Mouse (Mus musculus) urinary bladder, postnatal 14 days (tissue): Measurements from ENCODE around the gene Csrp1.

ENCODE experiments used
- DNase-seq: peaks from one replicate; pipeline ENCODE4 v3.0.0; 2021; ENCODE audit warnings: low spot score

Csrp1 gene

DNA sequence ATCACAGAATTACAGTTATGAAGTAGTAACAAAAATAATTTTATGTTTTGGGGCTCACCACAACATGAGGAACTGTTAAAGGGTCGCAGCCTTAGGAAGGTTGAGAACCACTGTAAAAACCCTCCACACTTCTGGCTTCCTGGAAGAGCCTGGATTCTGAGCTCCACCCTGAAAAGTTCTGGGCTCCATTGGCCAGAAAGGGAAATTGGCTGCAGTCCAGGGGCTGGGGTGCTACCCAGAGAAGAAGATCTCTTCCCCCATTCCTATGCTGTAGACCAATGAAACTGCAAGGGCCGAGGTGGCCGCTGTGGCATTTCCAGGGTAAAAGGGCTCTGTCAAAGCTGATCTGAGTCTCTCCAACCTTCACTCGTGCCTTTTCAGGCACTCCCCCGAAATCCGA, 21.8 kb upstream of the Csrp1 start:
- DNase-seq: no peak

DNA sequence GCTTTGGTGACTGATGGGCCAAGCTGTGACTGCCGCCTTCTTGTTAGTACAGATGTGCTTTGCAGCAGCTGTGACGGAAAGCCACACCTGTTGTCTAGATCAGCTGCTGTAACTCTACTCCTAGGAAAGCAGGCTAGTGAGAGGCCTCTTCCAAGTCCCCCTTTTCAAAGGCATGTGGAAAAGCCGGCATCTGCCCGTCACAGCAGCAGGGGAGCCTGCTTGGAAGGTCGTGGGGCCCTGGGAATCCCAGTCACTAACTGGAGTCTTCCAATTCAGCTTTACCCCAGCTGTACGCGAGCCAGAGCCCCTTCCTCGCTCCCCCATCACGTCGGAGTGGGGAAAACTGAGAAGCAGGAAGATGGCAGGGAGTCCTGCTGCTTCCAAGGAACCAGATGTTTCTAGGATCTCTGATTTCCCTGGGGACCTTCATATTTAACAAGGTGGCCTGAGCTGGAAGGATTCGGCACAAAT, 21.4 kb upstream of the Csrp1 start:
- DNase-seq: no peak

DNA sequence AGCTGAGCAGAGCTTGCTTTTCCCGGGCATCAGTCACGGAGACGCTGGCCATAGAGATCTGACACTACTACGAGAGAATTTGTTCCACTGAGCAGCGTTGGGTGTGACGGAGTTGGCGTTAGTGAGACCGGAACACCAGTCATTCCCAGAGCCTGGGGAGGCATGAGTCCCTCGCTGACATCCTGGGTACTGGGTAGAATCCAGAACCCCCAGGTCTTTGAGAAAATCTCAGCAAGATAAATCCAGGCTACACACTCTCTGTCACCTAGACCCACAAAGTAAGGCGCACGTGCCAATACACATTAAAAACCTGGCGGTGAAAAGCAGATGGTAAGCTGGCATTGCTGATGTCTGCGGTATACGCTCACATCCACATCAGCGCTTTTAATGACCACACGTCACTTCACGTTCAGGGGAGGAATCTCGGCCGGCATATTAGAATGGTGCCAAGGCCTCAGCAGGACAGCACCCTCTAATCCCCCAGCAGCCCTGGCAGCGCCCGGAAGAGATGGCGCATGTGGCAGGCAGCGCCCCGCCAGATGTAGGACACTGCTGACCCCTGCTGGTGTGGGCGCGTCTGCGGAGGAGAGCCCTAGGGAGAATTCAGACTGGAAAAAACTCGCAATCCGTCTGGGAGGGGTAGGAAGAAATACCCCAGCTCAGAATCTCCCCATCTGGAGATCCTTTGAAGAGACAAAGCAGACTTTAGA, 20.7 kb upstream of the Csrp1 start:
- peak; percentile 83 for DNase-seq

DNA sequence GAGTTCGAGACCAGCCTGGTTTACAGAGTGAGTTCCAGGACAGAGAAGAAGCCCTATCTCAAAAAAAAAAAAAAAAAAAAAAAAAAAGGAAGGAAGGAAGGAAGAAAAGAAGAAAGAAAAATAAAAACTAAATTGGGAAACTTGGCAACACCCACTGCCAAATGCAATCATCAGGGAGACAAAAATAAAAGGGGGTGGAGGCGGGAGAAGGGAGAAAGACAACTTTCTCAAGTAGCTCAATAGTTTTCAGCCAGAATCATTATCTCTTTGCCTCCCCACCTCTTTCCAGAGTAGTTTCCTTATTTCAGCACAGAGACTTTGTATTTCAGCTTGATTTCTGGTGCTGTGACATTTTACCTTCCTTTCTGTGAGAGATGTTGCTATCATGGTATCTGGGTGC, 20.0 kb upstream of the Csrp1 start:
- no peak for DNase-seq

DNA sequence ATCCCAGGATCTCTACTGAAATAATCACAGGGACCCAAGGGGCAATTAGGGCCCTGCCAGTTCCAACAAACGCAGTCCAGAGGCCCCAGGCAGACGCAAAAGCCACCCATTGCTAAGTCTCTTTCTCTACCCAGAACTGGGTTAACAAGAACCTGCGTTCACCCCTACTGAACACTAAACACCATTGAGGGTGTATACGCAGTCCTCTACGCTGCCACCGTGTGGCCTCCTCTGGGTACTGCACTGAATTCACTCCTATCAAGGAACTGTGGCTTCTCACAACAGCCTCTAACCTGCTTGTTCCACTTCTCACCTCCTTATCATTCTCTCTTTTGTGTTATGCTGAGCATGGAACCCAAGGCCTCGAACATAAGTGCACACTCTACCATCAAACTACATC, 19.3 kb upstream of the Csrp1 start:
- peak; percentile 83 for DNase-seq

DNA sequence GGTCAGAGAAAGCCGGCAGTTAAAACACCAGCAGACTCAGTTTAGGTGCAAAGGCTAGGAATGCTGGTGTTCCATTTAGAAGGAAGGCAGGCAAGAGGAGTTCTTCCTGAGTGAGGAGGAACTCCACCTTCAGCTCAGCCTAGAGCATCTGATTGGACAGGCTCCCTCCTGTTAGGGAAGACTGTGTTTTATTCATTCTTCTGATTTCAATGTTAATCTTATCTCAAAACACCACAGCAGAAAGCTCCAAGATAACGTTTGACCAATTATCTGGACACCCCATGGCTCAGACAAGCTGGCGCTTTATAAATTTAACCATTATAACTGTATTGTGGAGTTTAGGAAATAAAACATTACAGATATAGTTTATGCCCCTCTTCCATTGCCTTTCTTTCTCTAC, 18.5 kb upstream of the Csrp1 start:
- no peak for DNase-seq

DNA sequence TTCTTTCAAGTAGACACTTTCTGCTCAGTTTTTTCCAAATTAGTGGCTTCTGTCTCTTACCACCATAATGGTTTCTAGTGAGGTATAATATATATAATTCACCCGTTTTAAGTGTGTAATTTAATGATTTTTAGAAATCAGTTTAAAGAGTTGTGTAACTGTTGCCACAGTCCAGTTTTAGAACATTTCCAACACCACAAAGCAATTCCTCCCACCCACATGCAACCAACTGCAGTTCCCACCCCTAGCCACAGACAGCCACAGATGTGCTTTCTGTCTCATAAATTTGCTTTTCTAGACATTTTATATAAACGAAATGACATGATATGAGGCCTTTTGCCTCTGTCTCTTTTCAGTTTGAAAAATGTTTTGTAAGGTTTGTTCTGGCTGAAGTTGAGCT, 17.1 kb upstream of the Csrp1 start:
- no peak for DNase-seq

DNA sequence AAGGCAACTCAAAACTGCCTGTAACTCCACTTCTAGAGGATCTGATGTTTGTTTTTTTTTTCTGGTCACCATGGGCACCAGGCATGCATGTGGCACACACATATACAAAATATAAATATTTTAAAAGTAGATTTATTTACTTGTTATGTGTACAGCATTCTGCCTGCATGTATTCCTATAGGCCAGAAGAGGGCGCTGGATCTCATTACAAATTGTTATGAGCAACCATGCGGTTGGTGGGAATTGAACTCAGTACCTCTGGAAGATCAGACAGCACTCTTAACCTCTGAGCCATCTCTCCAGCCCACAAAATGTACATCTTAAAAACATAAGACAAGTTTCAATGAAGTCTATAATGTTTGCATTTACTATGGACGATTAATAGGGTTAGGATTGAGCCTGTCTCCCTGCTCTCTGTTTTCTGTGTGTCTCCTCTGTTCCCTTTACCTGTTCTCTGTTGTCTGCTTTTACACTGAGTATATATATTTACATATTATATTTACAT, 15.5 kb upstream of the Csrp1 start:
- DNase-seq: no peak

DNA sequence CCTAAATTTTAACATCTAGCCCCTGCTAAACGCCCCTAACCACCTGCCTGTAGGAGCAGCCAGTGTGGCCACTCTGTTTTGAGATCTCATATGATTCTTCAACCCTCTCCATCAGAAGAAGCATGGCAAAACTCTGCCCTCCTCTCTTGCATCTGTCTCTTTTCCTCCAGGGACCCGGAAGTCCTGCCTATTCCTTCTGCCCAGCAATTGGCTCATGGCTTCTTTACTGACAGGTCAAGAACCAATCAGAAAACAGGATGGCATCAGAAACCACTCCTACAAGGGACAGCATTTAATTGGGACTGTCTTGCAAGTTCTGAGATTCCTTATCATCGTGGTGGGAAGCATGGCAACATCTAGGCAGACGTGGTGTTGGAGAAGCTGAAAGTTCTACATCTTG, 11.5 kb upstream of the Csrp1 start:
- no peak for DNase-seq

DNA sequence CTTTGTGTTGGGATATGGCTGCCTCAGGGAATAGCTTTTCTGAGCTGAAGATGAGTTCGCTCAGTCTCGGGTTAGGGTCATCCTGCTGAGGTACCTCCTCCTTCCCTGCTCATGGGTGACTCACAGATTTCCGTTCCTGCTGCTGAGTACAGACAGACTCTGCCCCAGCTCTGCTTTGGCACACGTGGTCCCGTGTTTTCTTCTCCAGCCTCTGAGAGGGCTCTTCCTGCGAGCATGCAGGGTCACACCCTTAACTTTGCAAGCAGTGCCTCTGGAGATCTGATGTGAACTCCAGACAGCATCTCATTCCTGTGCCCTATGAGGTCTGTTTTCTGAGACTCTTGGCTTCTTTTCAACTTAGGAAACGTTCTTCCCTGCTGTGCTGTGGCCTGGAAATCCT, 8.7 kb upstream of the Csrp1 start:
- DNase-seq: no peak

DNA sequence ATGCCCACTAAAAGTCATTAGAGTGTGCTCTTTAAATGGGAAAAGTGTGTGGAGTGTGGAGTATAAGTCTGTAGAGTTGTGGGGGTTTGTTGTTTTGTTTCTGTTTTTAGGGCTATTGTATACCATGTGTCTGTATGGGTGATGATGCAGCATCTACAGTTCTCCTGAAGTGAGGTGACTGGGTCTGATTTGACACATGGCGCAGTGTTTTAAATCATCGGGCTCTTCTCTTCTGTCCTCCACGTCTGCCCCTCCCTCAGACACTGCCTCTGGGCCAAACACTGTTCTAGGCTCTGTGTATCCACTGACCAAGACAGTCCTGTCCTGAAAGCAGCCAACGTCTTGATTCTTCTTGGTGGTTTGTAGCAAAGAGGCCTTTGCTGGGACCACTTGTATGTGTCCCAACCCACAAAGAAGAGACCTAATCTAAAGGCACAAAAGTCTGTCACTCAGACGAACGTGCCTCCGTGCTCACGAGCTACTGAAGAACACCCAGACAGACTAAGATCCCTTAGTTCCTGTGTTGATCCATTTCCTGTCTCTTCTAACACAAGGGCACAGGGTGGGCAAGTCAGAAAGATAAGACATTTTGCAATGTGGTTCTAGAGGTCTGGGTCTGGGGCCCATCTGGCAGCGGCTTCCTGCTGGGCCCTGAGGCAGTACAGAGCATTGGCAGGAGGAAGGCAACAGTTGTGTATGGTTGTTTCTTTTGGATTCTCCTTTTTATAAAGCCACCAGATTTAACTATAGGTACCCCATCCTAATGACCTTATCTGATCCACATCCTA, 5.6 kb upstream of the Csrp1 start:
- DNase-seq: no peak

DNA sequence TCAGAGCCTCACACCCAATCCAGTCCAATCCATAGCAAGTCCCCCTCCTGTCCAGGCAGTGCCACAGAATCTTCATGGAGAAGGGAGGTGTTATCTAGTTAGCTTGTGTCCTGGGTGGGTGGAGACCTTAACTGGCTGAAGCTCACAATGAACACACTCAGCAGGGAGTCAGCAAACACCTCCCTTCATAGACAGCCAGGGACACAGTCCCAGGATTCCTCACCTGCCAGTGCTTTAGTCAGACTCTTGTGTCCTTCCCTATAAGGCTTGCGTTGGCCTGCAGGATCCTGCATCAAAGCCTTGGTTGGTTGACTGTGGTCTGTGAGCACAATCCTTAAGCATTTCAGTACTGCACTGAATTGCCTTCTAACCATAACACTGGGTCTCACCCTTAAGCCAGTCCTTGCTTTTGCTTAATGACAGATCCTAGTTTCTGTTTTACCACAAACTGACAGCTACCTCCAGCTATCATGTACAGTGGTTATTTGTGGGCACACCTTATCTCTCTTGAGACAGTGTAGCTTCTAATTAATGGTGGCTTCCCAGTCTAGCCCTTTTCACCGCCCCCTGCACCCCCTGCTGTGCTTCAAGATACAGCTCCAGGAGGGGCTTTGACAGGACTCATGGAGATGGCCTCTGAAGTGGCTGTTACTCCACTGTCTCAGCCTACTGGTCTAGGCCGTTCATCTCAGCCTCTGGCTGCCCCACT, 4.8 kb upstream of the Csrp1 start:
- no peak for DNase-seq

DNA sequence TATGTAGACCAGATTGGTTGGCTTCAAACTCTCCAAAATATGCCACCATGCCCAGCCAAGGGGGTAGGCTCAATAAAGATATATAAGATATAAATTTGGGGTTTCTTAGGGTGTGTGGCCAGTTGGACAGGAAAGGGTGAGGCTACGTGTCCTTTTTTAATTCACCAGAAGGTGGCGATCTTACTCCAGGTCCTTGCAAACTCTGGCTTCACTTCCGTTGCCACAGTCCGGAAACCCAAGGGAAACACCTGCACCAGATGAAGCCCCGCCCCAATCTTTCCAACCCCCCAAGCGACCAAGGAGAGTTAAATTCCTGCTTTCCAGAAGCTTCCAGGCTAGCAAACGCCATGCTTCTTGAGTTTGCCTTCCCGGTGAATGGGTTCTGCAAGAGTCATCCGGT, 375 bp upstream of the Csrp1 start:
- DNase-seq: peak; percentile 74

DNA sequence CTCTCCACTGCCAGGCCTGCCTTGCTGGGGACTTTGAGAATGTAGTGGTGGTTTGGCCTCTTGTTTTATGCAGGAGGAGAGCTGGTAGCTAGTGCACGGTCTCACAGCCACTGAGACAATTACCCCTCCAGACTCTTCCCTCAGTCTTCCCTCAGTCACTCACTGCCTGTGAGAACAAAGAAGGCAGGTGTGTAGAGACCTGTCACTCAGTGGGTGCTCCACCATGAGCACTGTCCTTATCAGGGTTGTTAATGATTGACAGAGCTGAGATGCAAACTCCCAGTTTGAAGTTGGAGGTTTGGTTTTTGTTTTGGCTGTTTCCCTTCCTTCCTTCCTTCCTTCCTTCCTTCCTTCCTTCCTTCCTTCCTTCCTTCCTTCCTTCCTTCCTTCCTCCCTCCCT, 3.2 kb downstream of the Csrp1 start:
- DNase-seq: no peak

DNA sequence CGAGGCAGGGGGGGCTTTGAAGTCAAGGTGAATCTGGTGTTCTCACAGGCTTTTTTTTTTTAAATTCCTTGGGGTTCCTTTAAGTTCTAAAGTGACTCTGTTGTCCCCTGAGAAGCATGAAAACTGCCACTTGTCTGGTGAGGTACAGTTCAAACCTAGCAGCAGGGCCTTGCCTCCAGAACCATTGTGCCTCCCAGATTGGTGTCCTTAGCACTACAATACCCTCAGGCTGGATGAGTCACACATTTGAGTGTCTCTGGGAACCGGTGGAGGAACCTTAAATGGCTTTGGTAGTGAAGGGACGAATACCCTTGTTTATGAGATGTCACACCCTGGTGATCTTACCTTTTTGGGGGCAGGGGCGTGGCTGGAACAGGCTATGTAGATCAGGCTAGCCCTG, 4.3 kb downstream of the Csrp1 start:
- DNase-seq: no peak

DNA sequence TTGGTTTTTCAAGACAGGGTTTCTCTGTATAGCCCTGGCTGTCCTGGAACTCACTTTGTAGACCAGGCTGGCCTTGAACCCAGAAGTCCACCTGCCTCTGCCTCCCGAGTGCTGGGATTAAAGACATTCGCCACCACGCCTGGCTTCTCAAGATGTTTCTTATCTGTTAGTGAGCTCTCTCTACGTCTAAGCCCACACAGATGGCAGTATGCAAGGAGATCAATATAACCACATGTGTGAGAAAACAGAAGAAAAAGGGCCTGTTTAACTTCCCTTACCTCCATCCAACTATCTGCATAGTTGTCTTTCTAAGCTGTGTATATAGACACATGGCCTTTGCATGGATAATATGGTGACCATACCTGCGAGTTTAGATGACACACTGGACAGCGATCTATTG, 5.5 kb downstream of the Csrp1 start:
- no peak for DNase-seq

DNA sequence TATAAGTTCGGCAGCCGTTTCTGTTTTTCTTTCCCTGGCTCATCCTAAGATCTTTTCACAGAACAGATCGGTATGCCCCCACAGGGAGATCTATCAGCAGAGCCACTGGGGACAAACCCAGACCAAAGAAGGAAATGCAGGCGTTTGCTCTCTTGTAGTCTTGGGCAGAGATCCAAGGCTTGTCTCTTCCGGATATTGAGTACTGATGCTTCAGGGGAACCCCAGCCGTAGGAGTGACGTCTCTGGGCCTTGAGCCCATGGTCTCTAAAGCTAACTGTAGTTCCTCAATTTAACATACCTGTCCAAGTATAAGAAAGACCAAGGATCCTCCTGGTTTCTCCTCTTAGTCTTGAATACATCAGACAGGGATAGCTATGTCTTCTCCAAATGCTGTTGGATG, 6.1 kb downstream of the Csrp1 start:
- no peak for DNase-seq

DNA sequence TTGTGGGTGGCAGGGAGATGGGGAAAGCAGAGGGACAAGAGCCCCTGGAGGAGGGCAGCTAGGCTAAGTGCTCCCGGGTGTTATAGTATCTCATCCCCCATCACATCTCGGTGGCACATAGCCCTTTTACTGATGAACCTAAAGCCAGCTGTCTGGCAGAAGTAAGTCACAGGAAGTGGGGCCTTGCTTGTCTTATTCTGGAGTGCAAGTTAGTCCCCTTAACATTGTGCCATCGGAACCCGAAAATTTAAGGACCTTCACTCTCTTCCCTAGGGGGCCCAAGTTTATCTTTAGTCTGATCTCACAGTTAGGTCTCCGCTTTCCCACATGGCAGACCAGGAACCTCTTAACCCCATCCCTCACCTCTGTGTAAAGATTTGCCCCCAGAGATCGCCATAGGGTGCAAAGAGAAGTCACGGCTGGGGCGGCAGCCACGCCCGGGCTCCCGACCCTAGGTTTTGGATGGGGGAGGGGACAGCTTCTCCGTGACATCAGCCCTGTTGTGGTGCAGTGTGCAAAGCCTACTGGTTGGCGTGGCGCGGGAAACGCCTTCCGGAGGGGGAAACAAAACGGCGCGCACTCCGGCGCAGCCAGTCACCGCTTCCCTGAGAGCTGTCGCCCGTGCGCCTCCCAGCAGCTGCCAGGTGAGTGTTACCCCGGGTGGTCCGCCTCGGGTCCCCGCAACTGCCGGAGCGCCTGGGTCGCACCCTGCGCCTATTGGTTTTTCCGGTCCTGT, 8.9 kb downstream of the Csrp1 start:
- peak; percentile 91 for DNase-seq

DNA sequence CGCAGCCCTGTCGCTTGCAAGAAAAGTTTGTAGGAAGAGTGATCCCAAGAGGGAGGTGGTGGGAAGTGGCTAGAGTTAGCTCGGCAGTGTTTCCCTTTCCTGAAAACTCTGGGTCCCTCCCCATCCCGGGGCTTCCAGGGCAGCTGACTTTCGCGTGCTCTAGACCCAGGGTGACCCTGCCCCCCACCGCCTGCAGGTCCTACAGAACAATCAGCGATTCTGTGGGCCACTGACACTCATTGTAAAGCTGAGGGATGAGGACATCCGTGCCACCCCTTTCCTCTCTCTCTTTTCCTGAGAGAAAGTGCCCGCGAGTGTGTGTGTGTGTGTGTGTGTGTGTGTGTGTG, 9.5 kb downstream of the Csrp1 start:
- DNase-seq: no peak

DNA sequence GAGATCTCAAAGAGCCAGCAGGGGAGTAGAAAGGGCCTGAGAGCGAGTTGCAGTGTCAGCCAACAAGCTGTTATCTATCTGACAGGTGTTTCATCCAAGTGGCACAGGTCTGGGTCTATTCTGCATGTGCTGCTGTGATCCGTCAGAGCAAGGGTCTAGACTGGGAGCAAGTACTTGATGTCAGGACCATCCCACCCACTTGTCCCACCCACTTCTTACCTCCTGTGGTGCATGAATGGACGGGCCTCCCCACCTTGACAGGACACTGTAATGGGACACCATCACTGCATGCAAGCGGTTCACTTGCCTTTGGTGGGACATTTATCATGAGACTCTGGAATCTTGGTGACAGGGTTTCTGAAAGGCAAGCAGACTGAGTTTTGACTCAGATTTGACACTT, 10.0 kb downstream of the Csrp1 start:
- DNase-seq: no peak

DNA sequence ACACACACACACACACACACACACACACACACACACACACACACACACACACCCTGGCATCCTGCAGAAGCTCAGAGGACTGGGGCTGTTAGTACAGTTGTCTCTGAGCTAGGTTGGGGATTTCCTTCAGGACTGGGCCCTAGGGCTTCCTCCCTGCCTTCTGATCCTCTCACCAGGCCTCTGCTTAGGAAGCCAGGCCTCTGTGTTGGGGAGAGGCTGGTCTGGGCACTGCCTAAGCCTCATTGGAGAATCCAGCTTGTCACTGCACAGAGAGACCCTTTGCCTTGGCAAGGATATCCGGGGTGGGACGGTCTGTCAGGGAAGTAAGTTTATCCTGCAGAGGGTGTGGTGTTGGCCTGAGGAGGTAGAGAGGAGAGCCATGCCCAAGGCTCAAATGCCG, 10.4 kb downstream of the Csrp1 start:
- DNase-seq: no peak

DNA sequence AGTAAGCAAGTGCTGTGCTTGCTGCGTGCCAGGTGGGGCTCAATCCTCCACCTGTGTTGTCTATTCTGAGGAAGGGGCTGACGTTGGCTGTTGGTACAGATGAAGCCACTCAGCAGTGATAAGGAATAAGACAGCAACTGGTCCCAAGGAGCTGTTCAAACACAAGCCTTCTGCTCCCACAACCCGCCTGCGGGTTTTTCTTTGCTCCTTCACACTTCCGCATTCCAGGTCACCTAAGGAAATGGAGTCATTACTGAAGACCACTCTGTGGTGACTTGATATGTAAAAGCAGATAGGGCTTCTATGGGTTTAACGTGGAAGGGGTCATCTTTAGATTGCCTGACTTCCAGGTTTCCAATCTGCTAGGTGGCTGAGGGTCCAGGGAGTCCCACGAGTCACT, 11.5 kb downstream of the Csrp1 start:
- DNase-seq: no peak
